Mouse (Mus musculus) liver, adult 2 months (tissue): ENCODE data around the gene Tpp2. TPM values are rescaled to one million over a fixed set of nuclear protein-coding genes. Genes with fewer than 3 reads are reported as not detected.
A peak's percentile ranks its signal among the peaks of the same experiment; 100 is the strongest.

Experiments
- DNase-seq: peaks from one replicate; pipeline ENCODE4 v3.0.0-alpha.2; 2011; ENCODE audit warnings: low read depth, low spot score; ENCODE audit errors: extremely low read depth
- H3K27ac ChIP-seq: fragments of 200-500 bp; replicated peaks from 2 replicates; pipeline ENCODE4 v1.5.1; 2012; ENCODE audit warnings: low read depth, mild to moderate bottlenecking, control low read depth, inconsistent platforms, low read length; ENCODE audit not compliant: insufficient read depth
- H3K27me3 ChIP-seq: fragments of 200-500 bp; 2 replicates; pipeline ENCODE4 v1.6.1; 2012; ENCODE audit warnings: mild to moderate bottlenecking, moderate library complexity, low read length, inconsistent platforms; ENCODE audit not compliant: control insufficient read depth, insufficient read depth
- H3K36me3 ChIP-seq: fragments of 200-500 bp; 2 replicates; pipeline ENCODE4 v1.6.1; 2012; ENCODE audit warnings: low read length, inconsistent platforms; ENCODE audit not compliant: control insufficient read depth, insufficient read depth
- H3K4me1 ChIP-seq: fragments of 200-500 bp; 2 replicates; pipeline ENCODE4 v1.6.1; 2011; ENCODE audit warnings: low read length; ENCODE audit not compliant: control insufficient read depth, insufficient read depth
- H3K4me3 ChIP-seq: fragments of 200-500 bp; 2 replicates; pipeline ENCODE4 v1.5.1; 2011; ENCODE audit warnings: low read depth, mild to moderate bottlenecking, control low read depth, low read length, moderate library complexity; ENCODE audit not compliant: insufficient read depth
- H3K79me2 ChIP-seq: fragments of 200-500 bp; 2 replicates; pipeline ENCODE4 v1.6.1; 2012; ENCODE audit warnings: inconsistent platforms, mild to moderate bottlenecking, low read length, moderate library complexity; ENCODE audit not compliant: control insufficient read depth, insufficient read depth
- H3K9ac ChIP-seq: fragments of 200-500 bp; 2 replicates; pipeline ENCODE4 v1.6.1; 2012; ENCODE audit warnings: low read depth, mild to moderate bottlenecking, control low read depth, inconsistent platforms, low read length
- CTCF ChIP-seq: fragments of 200-500 bp; IDR thresholded peaks from 2 replicates; pipeline ENCODE4 v1.5.1; 2011; ENCODE audit warnings: low read depth, low read length, control low read depth
- POLR2A ChIP-seq: fragments of 200-500 bp; IDR thresholded peaks from 2 replicates; pipeline ENCODE4 v1.6.1; 2011; ENCODE audit warnings: low read length, control low read depth; ENCODE audit not compliant: insufficient read depth; ENCODE audit errors: extremely low read depth
- WGBS: fragments of 180-500 bp; shearing (Covaris S2); methylation state at CpG from one replicate; pipeline ENCODE4 v1.1.7; 2018; 5-methylcytosine and 5-hydroxymethylcytosine counted together
- polyA plus RNA-seq: library from polyadenylated mRNA; depleted of rRNA; stranded (reverse); fragments of >200 nt; gene quantifications from 2 replicates; pipeline ENCODE4 v1.2.3, GENCODE M21; 2012
- total RNA-seq: library from RNA; depleted of rRNA; stranded (reverse); fragments of >200 nt; gene quantifications from 2 replicates; pipeline ENCODE4 v1.2.3, GENCODE M21; 2014

Tpp2 gene
- total and polyA plus RNA-seq, 2 experiments = 4.1 to 39.6 TPM

GRCm38 (mm10) chr1:43939310-43939709 lies 5.9 kb downstream of the Tpp2 start:
- Histone ChIP-seq H3K27me3 (no peaks in the 10 kb centered on the region), H3K27ac (no peak overlapping the region), H3K9ac (no peak overlapping the region), H3K4me3 (no peak overlapping the region), H3K79me2 (peaks cover 10% of the 10 kb centered on the region; the same call in 1 of the 2 replicates), H3K36me3 (peaks cover 16% of the 10 kb centered on the region), H3K4me1 (peaks cover 4% of the 10 kb centered on the region)
- whole genome bisulfite sequencing = 75% methylated on average over 1 of the region's 1 CpGs
- TF ChIP-seq CTCF (no peak), POLR2A (no peak)
- no peak for DNase-seq

- H3K27ac ChIP-seq = no peak overlapping the region
- no peak for DNase-seq
- WGBS = 93% methylated on average over 7 of the region's 7 CpGs
Observed at GRCm38 (mm10) chr1:43941476-43942217, 8.2 kb downstream of the Tpp2 start.

GRCm38 (mm10) chr1:43942814-43943213 lies 9.4 kb downstream of the Tpp2 start:
- Histone ChIP-seq H3K9ac (no peak overlapping the region), H3K4me1 (no peaks in the 10 kb centered on the region; the same call in 1 of the 2 replicates), H3K27me3 (no peaks in the 10 kb centered on the region), H3K4me3 (no peak overlapping the region), H3K79me2 (peaks cover 15% of the 10 kb centered on the region; the same call in 1 of the 2 replicates), H3K27ac (no peak overlapping the region), H3K36me3 (peaks cover 22% of the 10 kb centered on the region)
- DNase-seq = peak; percentile 54
- 9% methylated on average over 2 of the region's 2 CpGs for WGBS
- no peak for TF ChIP-seq CTCF
- TF ChIP-seq POLR2A = no peak

More at GRCm38 (mm10) chr1:43941476-43942217, 8.2 kb downstream of the Tpp2 start:
- Histone ChIP-seq H3K4me1 (peaks cover 2% of the 10 kb centered on the region; the same call in 1 of the 2 replicates), H3K27me3 (no peaks in the 10 kb centered on the region), H3K36me3 (peaks cover 22% of the 10 kb centered on the region), H3K9ac (no peak overlapping the region), H3K79me2 (peaks cover 15% of the 10 kb centered on the region; the same call in 1 of the 2 replicates), H3K4me3 (no peak overlapping the region)
- no peak for TF ChIP-seq CTCF
- no peak for TF ChIP-seq POLR2A

GRCm38 (mm10) chr1:43953679-43954078 lies 20.2 kb downstream of the Tpp2 start:
- whole genome bisulfite sequencing = 92% methylated on average over 3 of the region's 3 CpGs
- no peaks in the 10 kb centered on the region for H3K27me3 ChIP-seq
- no peak overlapping the region for H3K27ac ChIP-seq
- no peak overlapping the region for H3K9ac ChIP-seq
- no peak for DNase-seq
- H3K79me2 ChIP-seq = no peaks in the 10 kb centered on the region; the same call in 1 of the 2 replicates
- TF ChIP-seq POLR2A (no peak), CTCF (no peak)
- H3K36me3 ChIP-seq = peaks cover 48% of the 10 kb centered on the region
- no peak overlapping the region for H3K4me3 ChIP-seq
- H3K4me1 ChIP-seq = no peaks in the 10 kb centered on the region

GRCm38 (mm10) chr1:43964381-43964780 lies 30.9 kb downstream of the Tpp2 start:
- Histone ChIP-seq H3K79me2 (peaks cover 4% of the 10 kb centered on the region; the same call in 1 of the 2 replicates), H3K27me3 (no peaks in the 10 kb centered on the region), H3K27ac (no peak overlapping the region), H3K9ac (no peak overlapping the region), H3K36me3 (peaks cover 37% of the 10 kb centered on the region), H3K4me3 (no peak overlapping the region), H3K4me1 (no peaks in the 10 kb centered on the region)
- 92% methylated on average over 4 of the region's 4 CpGs for WGBS
- no peak for DNase-seq
- no peak for TF ChIP-seq POLR2A
- TF ChIP-seq CTCF = no peak

- peaks cover 37% of the 10 kb centered on the region for H3K36me3 ChIP-seq
- no peak overlapping the region for H3K9ac ChIP-seq
- H3K4me1 ChIP-seq = no peaks in the 10 kb centered on the region
- H3K27ac ChIP-seq = no peak overlapping the region
- no peak for DNase-seq
- no peaks in the 10 kb centered on the region for H3K27me3 ChIP-seq
- H3K79me2 ChIP-seq = peaks cover 4% of the 10 kb centered on the region; the same call in 1 of the 2 replicates
- TF ChIP-seq CTCF = no peak
- no peak for TF ChIP-seq POLR2A
- WGBS = 89% methylated on average over 4 of the region's 4 CpGs
- no peak overlapping the region for H3K4me3 ChIP-seq
Observed at GRCm38 (mm10) chr1:43966756-43967155, 33.3 kb downstream of the Tpp2 start.
